Mouse (Mus musculus) MEL (cell line): ENCODE measurements around the gene Tunar.

Experiments used
- BHLHE40 ChIP-seq: IDR thresholded peaks from 2 replicates; pipeline ENCODE4 v1.6.1; 2012; ENCODE audit warnings: low read depth, mild to moderate bottlenecking, inconsistent platforms, low read length, improper control_type of control experiment, borderline replicate concordance
- CHD2 ChIP-seq: IDR thresholded peaks from 2 replicates; pipeline ENCODE4 v1.6.1; 2011; ENCODE audit warnings: low read length, improper control_type of control experiment
- CTCF ChIP-seq, 3 experiments: IDR thresholded peaks in 2 of 3; conservative IDR thresholded peaks in 1 of 3; 2 replicates each; pipeline ENCODE4 v1.5.1; 2011 to 2012; ENCODE audit warnings: low read length in 3 of 3, low read depth in 2 of 3, mild to moderate bottlenecking in 2 of 3, improper control_type of control experiment in 1 of 3, inconsistent platforms in 1 of 3, mixed read lengths in 1 of 3, moderate library complexity in 1 of 3; ENCODE audit not compliant: control insufficient read depth in 1 of 3, insufficient read depth in 1 of 3, poor library complexity in 1 of 3, severe bottlenecking in 1 of 3
- EP300 ChIP-seq, 2 experiments: IDR thresholded peaks; 2 replicates each; pipeline ENCODE4 v1.6.1; 2011; ENCODE audit warnings: improper control_type of control experiment in 2 of 2, low read length in 2 of 2, low read depth in 1 of 2, mild to moderate bottlenecking in 1 of 2
- HCFC1 ChIP-seq: IDR thresholded peaks from 2 replicates; pipeline ENCODE4 v1.6.1; 2012; ENCODE audit warnings: low read depth, mild to moderate bottlenecking, inconsistent platforms, low read length, improper control_type of control experiment, moderate library complexity
- KAT2A ChIP-seq: conservative IDR thresholded peaks from 2 replicates; pipeline ENCODE4 v1.6.1; 2012; ENCODE audit warnings: low read depth, low read length, improper control_type of control experiment, inconsistent platforms
- MAFK ChIP-seq: IDR thresholded peaks from 2 replicates; pipeline ENCODE4 v1.6.1; 2011; ENCODE audit warnings: low read depth, mild to moderate bottlenecking, low read length, improper control_type of control experiment, borderline replicate concordance
- MAX ChIP-seq: IDR thresholded peaks from 2 replicates; pipeline ENCODE4 v1.6.1; 2011; ENCODE audit warnings: low read length, improper control_type of control experiment
- MEF2A ChIP-seq: IDR thresholded peaks from 2 replicates; pipeline ENCODE4 v1.6.1; 2014; ENCODE audit warnings: low read depth, mild to moderate bottlenecking, inconsistent platforms, low read length, improper control_type of control experiment; ENCODE audit not compliant: poor library complexity, insufficient replicate concordance, severe bottlenecking; ENCODE audit errors: extremely low read depth
- POLR2A ChIP-seq, 2 experiments: IDR thresholded peaks; 2 replicates each; pipeline ENCODE4 v1.6.1; 2011 to 2012; ENCODE audit warnings: low read length in 2 of 2, mild to moderate bottlenecking in 2 of 2, control low read depth in 1 of 2, improper control_type of control experiment in 1 of 2, low read depth in 1 of 2, moderate library complexity in 1 of 2; ENCODE audit not compliant: control insufficient read depth in 1 of 2, insufficient read depth in 1 of 2, poor library complexity in 1 of 2
- RAD21 ChIP-seq: IDR thresholded peaks from 2 replicates; pipeline ENCODE4 v1.6.1; 2011; ENCODE audit warnings: mild to moderate bottlenecking, low read depth, low read length, improper control_type of control experiment
- SIN3A ChIP-seq: IDR thresholded peaks from 2 replicates; pipeline ENCODE4 v1.6.1; 2012; ENCODE audit warnings: low read length, improper control_type of control experiment, inconsistent platforms
- TBP ChIP-seq: IDR thresholded peaks from 2 replicates; pipeline ENCODE4 v1.8.0; 2011; ENCODE audit warnings: low read depth, low read length, improper control_type of control experiment
- USF2 ChIP-seq, 2 experiments: IDR thresholded peaks; 2 replicates each; pipeline ENCODE4 v1.6.1; 2011 to 2012; ENCODE audit warnings: improper control_type of control experiment in 2 of 2, low read length in 2 of 2, borderline replicate concordance in 1 of 2, inconsistent platforms in 1 of 2, low read depth in 1 of 2, mild to moderate bottlenecking in 1 of 2; ENCODE audit not compliant: insufficient read depth in 1 of 2

DNA sequence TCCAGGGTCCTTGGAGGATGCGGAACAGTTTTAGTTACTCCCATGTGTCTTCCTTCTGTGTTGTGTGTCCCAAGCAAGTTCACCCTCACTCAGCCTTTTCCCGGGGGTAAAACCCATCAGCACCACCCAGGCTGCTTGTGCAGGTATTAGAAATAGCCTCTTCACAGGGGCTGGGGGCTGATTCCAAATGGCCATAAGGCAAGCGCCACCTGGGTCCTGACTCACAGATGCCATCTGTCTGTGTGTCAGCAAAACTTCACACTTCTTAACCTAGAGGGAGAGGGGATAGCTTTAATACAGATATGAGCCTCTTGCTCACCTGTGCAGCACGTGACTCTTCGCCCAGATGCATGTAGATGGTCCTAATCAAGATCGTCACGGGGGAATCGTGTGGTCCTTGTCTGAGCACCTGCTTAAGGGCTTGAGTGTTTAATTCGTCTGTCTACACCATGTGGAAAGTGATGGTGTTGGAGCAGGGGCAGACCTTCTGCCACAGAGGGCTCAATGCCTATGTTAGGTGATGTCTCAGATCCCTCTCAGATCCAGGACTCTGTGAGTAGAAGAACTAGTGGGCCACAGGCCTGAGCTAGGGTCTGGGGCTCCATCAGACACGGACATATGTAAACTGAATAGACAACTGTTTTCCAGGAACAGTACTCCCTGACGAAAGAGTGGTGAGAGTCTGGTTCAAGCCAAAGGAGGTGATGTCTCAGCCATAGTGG is 4.7 kb downstream of the Tunar start:
- TF ChIP-seq HCFC1: no peak
- no peak for TF ChIP-seq TBP
- no peak for TF ChIP-seq RAD21
- TF ChIP-seq KAT2A: no peak
- TF ChIP-seq EP300 (IDR thresholded peaks at IDR 0.05; ENCODE audit: low read depth in 1 of 2, low read length in 2 of 2): no peak
- no peak for TF ChIP-seq MEF2A
- no peak for TF ChIP-seq CTCF (IDR thresholded peaks at IDR 0.05 in 2 of 3, conservative IDR thresholded peaks at IDR 0.05 in 1 of 3; ENCODE audit: control insufficient read depth in 1 of 3, insufficient read depth in 1 of 3, low read depth in 2 of 3, low read length in 3 of 3, poor library complexity in 1 of 3, severe bottlenecking in 1 of 3)
- TF ChIP-seq SIN3A: no peak
- TF ChIP-seq BHLHE40: no peak
- no peak for TF ChIP-seq MAX
- TF ChIP-seq POLR2A (IDR thresholded peaks at IDR 0.05; ENCODE audit: control insufficient read depth in 1 of 2, insufficient read depth in 1 of 2, low read depth in 1 of 2, low read length in 2 of 2, poor library complexity in 1 of 2): no peak
- TF ChIP-seq USF2 (IDR thresholded peaks at IDR 0.05; ENCODE audit: borderline replicate concordance in 1 of 2, insufficient read depth in 1 of 2, low read depth in 1 of 2, low read length in 2 of 2): no peak
- TF ChIP-seq CHD2: no peak
- TF ChIP-seq MAFK: no peak
